Mouse (Mus musculus) heart, embryonic 12.5 days (tissue): ENCODE measurements around the gene 2510009E07Rik. TPM values are rescaled to one million over a fixed set of nuclear protein-coding genes. Genes with fewer than 3 reads are reported as not detected.

Experiments used
- ATAC-seq: fragments of 200-750 bp; cut with Nextera tagmentation; 2 replicates; pipeline ENCODE4 v1.8.0; 2017; ENCODE audit warnings: moderate TSS enrichment, moderate library complexity; ENCODE audit not compliant: insufficient number of reproducible peaks, low FRiP score
- H3K27ac ChIP-seq: fragments of 300-500 bp; sonication (generic); 2 replicates; pipeline ENCODE4 v1.5.1; 2016; ENCODE audit warnings: mild to moderate bottlenecking, moderate library complexity; ENCODE audit not compliant: poor library complexity, severe bottlenecking
- H3K27me3 ChIP-seq: fragments of 300-500 bp; sonication (generic); replicated peaks from 2 replicates; pipeline ENCODE4 v1.6.1; 2016; ENCODE audit warnings: mild to moderate bottlenecking, moderate library complexity
- H3K36me3 ChIP-seq: fragments of 300-500 bp; sonication (generic); 2 replicates; pipeline ENCODE4 v1.6.1; 2016; ENCODE audit warnings: mild to moderate bottlenecking, moderate library complexity
- H3K4me1 ChIP-seq: fragments of 300-500 bp; sonication (generic); replicated peaks from 2 replicates; pipeline ENCODE4 v1.6.1; 2016; ENCODE audit warnings: mild to moderate bottlenecking
- H3K4me2 ChIP-seq: fragments of 300-500 bp; sonication (generic); 2 replicates; pipeline ENCODE4 v1.6.1; 2016; ENCODE audit warnings: mild to moderate bottlenecking, moderate library complexity
- H3K4me3 ChIP-seq: fragments of 300-500 bp; sonication (generic); 2 replicates; pipeline ENCODE4 v1.5.1; 2016; ENCODE audit warnings: mild to moderate bottlenecking
- H3K9ac ChIP-seq: fragments of 300-500 bp; sonication (generic); 2 replicates; pipeline ENCODE4 v1.6.1; 2016; ENCODE audit warnings: mild to moderate bottlenecking, moderate library complexity
- H3K9me3 ChIP-seq: fragments of 300-500 bp; sonication (generic); replicated peaks from 2 replicates; pipeline ENCODE4 v1.6.1; 2016; ENCODE audit warnings: mild to moderate bottlenecking, moderate library complexity
- WGBS: fragments of 180-500 bp; shearing (Covaris S2); methylation state at CpG from one replicate; pipeline ENCODE4 v1.1.7; 2016; 5-methylcytosine and 5-hydroxymethylcytosine counted together
- polyA plus RNA-seq: library from polyadenylated mRNA; unstranded; fragments of >200 nt; fragmentation: Nextera tagmentation; extraction: Ambion mirVana; gene quantifications from 2 replicates; pipeline ENCODE4 v1.2.1, GENCODE M21; 2016

2510009E07Rik gene
- polyA plus RNA-seq, 1 experiment from 2014 or later, result 26.7 TPM

DNA sequence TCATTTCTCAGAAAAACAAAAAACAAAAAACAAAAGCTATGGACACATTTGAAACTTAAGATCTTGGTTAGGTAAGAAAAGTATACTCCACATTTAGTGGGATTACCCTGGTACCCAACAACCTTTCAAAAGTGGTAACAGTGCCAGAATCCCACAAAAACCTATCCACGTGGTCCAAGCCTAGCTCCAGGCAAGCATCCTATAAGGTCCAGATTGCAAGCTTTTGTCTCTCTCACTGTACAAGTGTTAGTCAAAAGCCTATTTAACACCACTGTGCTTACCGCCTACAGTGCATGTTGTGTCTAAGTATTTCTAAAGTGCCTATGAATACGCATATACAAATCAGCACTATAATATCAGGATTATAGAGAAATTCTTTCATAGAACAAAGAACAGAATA lies 44.2 kb downstream of the 2510009E07Rik start:
- no peak overlapping the region for H3K4me2 ChIP-seq
- peaks cover 30% of the 10 kb centered on the region for H3K36me3 ChIP-seq
- H3K27ac ChIP-seq, result no peak overlapping the region
- 90% methylated on average over 3 of the region's 3 CpGs for WGBS
- peaks cover 26% of the 10 kb centered on the region for H3K4me1 ChIP-seq
- ATAC-seq, result no peak
- H3K9ac ChIP-seq, result no peak overlapping the region
- no peak overlapping the region for H3K4me3 ChIP-seq
- no peaks in the 10 kb centered on the region for H3K27me3 ChIP-seq
- H3K9me3 ChIP-seq, result no peaks in the 10 kb centered on the region

DNA sequence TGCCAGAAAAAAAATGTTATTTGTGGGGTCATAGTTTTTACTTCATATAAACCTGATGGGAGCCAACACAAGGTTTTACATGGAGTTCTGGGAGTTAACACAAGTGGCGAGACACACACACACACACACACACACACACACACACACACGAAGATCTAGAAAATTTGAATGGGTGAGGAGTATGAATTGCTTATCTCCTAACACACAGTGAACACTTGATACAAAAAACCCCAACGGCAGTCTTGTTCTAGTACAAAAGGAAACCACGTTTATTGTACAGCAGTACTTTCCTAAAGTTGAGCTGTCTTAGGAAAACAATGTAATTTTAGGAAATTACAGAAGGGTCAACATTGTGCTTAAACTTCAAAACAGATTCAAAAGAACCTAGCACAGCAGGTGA lies 45.7 kb downstream of the 2510009E07Rik start:
- H3K9ac ChIP-seq, result no peak overlapping the region
- no peak for ATAC-seq
- peaks cover 33% of the 10 kb centered on the region for H3K36me3 ChIP-seq
- no peaks in the 10 kb centered on the region for H3K9me3 ChIP-seq
- no peak overlapping the region for H3K4me2 ChIP-seq
- H3K27ac ChIP-seq, result no peak overlapping the region
- peaks cover 33% of the 10 kb centered on the region for H3K4me1 ChIP-seq
- H3K4me3 ChIP-seq, result no peak overlapping the region
- 63% methylated on average over 4 of the region's 4 CpGs for WGBS
- H3K27me3 ChIP-seq, result no peaks in the 10 kb centered on the region

DNA sequence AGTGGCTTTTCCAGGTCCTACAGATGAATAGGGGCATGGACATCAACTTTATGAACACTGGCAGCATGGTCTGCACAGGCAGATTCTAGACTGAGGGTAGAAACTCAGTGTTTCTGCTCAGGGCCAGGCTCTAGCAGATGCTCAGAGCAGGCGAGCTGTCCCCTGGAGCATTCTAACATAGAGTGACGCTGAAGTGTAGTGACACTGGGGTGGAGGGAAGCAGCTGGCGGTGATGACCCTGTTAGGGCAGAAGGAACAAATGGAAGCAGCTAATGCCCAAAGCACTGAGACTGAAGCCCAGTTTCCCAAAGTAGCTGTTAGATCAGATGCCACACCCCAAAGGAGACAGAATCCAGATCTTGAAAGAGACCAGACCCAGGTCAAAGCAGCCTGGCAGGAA lies 48.0 kb downstream of the 2510009E07Rik start:
- Histone ChIP-seq H3K9ac (no peak overlapping the region), H3K4me2 (no peak overlapping the region), H3K27me3 (no peaks in the 10 kb centered on the region), H3K9me3 (peaks cover 9% of the 10 kb centered on the region), H3K36me3 (peaks cover 31% of the 10 kb centered on the region), H3K4me3 (no peak overlapping the region), H3K27ac (no peak overlapping the region), H3K4me1 (peaks cover 50% of the 10 kb centered on the region)
- WGBS, result 66% methylated on average over 3 of the region's 3 CpGs
- ATAC-seq, result no peak

DNA sequence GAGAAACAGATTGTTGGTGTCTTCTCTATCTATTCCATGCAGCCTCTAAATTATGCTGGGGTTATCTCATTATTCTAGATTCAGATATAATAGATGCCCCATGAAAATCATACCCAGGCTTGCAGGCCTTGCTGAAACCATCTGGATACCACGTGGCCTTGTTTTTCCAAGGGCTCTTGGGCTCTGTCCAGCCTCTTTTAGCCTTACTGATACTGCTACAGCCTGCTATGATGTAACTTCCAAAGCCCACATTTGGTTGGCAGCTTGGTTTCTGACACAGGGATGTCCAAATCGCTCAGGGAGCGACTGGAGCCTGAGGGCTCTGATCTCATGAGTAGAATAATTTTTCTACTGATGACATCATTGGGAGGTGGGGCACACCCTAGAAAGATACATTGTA lies 48.5 kb downstream of the 2510009E07Rik start:
- Histone ChIP-seq H3K27me3 (no peaks in the 10 kb centered on the region), H3K9ac (no peak overlapping the region), H3K4me3 (no peak overlapping the region), H3K36me3 (peaks cover 26% of the 10 kb centered on the region), H3K4me2 (no peak overlapping the region), H3K4me1 (peaks cover 56% of the 10 kb centered on the region), H3K27ac (no peak overlapping the region), H3K9me3 (peaks cover 9% of the 10 kb centered on the region)
- ATAC-seq, result no peak
- 66% methylated on average over 3 of the region's 3 CpGs for WGBS

DNA sequence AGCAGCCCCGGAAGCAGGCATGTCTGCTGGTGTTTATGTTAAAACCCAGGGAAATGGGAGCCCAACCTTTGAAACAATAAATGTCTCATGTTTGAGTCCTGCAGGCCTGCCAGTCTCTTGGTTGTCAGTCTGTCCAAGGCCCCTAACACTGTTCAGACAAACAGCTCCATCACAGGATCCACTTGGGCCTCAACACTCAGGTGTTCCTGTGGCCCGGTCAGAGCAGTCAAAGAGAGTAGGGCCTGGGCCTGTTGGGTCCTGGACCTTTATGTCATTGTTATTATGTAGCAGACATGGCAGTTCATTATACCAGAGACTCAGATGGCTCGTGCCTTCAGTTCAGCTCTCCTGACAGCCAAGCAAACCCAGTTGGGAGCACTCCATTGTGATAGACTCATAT lies 49.9 kb downstream of the 2510009E07Rik start:
- Histone ChIP-seq H3K27me3 (no peaks in the 10 kb centered on the region), H3K27ac (no peak overlapping the region), H3K36me3 (peaks cover 25% of the 10 kb centered on the region), H3K4me2 (0 out of 2 replicates have a peak overlapping the region, but pooled peaks have one; percentile 17), H3K4me1 (peaks cover 59% of the 10 kb centered on the region), H3K9ac (no peak overlapping the region), H3K9me3 (peaks cover 9% of the 10 kb centered on the region), H3K4me3 (no peak overlapping the region)
- 78% methylated on average over 3 of the region's 3 CpGs for WGBS
- ATAC-seq, result no peak

DNA sequence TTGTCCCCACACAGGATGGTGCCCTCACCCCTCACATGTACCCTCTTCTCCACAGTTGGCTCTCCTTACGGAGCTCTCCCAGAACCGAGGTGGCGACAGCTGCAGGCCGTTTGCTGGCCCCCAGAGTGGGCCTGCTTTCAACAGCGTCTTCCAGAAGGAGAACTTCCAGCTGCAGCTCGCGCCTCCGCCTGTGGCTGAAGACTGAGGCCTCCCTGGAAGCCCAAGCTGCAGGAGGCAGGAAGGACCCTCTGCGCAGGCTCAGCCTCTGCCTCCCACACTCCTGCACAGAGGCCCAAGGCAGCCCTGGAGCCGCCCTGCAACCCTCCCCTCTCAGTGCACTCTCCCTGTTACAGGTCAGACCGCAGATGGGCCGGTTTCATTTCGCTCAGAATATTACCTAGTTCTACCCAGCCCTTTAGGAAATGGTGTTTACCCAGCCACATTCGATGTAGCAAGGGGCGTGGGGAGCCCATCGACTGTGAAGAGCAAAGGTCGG lies 50.4 kb downstream of the 2510009E07Rik start:
- 34% methylated on average over 17 of the region's 17 CpGs for WGBS
- no peaks in the 10 kb centered on the region for H3K27me3 ChIP-seq
- no peak overlapping the region for H3K9ac ChIP-seq
- H3K27ac ChIP-seq, result no peak overlapping the region
- peaks cover 59% of the 10 kb centered on the region for H3K4me1 ChIP-seq
- no peak overlapping the region for H3K4me3 ChIP-seq
- peak; percentile 52; the same call in 1 of the 2 replicates for ATAC-seq
- H3K9me3 ChIP-seq, result peaks cover 9% of the 10 kb centered on the region
- peaks cover 25% of the 10 kb centered on the region for H3K36me3 ChIP-seq
- peak overlapping the region; percentile 17 for H3K4me2 ChIP-seq

DNA sequence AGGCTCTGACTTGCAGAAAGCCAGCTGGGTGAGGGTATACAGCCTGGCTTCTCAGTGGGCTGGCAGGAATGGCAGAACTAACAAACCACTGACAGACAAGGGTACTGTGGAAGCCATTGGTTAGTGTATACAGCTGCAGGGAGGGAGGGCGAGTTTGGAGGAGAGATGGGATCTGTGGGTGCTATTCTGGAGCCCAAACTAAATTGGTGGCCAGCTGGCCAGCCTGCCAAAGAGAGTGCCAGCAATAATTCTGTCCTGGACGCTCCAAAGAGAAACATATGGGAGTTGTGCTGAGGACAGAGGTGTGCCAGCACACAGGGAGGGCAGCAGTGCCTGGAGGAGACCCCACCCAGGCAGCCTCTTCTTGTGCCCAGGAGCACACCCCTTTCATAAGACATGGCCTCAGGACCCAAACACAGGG lies 50.8 kb downstream of the 2510009E07Rik start:
- WGBS, result 83% methylated on average over 2 of the region's 2 CpGs
- ATAC-seq, result no peak
- Histone ChIP-seq H3K36me3 (peaks cover 25% of the 10 kb centered on the region), H3K9ac (no peak overlapping the region), H3K4me2 (peak overlapping the region; percentile 17), H3K27ac (no peak overlapping the region), H3K4me3 (no peak overlapping the region), H3K9me3 (peaks cover 9% of the 10 kb centered on the region), H3K27me3 (no peaks in the 10 kb centered on the region), H3K4me1 (peaks cover 59% of the 10 kb centered on the region)

DNA sequence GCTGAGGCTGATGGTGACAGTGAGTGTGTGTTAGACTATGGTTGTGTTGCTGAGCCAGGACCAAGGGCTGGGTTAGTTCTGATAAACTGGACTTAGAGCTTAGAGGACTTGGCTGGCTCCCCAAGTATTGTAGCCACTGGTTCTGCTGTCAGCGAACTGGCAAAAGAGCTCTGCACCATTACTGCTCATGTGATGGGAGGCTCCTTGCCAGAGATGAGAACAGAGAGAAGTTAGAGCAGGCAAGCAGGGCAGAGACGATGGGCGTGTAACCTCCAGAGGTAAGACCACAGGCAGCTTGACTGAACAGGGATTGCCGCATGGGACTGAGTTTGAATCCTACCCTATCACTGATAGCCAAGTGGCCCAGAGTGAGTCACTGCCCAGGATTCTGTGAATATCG lies 51.6 kb downstream of the 2510009E07Rik start:
- 93% methylated on average over 5 of the region's 5 CpGs for WGBS
- Histone ChIP-seq H3K9me3 (peaks cover 9% of the 10 kb centered on the region), H3K27ac (no peak overlapping the region), H3K4me1 (peaks cover 59% of the 10 kb centered on the region), H3K9ac (no peak overlapping the region), H3K4me3 (no peak overlapping the region), H3K36me3 (peaks cover 21% of the 10 kb centered on the region), H3K4me2 (no peak overlapping the region), H3K27me3 (no peaks in the 10 kb centered on the region)
- ATAC-seq, result no peak

DNA sequence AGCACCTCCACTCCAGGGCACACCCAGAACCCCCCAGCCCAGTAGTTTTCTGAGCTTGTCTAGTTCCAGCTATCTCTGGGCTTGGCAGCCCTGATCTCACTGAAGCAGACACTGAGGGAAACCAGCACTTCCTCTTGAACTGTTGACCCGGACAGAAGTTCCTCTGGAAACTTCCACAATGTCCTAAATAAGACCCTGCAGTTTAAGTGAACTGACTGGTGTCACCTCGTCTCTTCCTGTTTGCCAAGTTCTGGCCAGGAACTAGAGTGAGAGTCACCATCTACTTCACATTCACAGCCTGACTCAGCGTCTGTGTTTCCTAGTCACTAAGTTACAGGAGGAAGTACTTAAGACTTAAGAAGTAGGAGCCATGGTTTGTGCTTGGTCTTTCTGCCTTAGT lies 52.5 kb downstream of the 2510009E07Rik start:
- Histone ChIP-seq H3K27ac (0 out of 2 replicates have a peak overlapping the region, but pooled peaks have one; percentile 7), H3K4me3 (no peak overlapping the region), H3K4me1 (peaks cover 64% of the 10 kb centered on the region), H3K9me3 (peaks cover 9% of the 10 kb centered on the region), H3K36me3 (peaks cover 17% of the 10 kb centered on the region), H3K27me3 (no peaks in the 10 kb centered on the region), H3K9ac (no peak overlapping the region), H3K4me2 (no peak overlapping the region)
- ATAC-seq, result peak; percentile 65
- 36% methylated on average over 3 of the region's 3 CpGs for WGBS

DNA sequence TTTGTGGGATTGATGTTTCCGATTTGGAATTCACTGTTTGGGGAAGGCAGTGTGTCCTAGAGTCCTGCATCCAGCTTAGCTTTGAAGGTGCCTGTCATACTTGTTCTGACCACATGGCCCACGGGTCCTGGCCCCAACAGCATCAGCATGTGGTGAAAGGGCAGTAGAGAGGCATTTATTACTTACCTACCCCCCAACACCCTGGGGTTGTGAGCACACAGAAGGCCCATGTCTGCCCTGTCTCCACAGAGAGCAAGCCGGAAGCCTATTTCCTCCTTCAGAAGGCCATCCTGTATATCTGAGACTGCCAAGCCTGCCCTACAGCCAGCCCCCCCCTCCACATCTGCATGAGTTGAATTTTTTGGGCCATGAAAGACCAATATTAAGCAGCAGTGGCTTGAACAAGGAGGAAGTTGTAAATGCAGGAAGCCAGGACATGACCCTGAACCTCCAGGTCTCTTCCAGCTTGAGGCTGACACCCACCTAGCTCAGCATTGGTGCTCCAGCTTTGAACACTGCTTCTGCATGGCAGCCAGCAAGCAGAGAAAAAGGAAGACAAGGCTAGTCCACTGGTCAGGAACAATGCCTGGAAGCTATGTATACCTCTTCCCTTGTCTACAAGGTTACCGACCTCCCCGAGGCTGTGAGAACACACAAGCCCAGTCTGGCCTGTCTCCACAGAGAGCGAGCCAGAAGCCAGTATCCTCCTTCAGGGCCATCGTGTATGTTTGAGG lies 53.5 kb downstream of the 2510009E07Rik start:
- Histone ChIP-seq H3K9ac (no peak overlapping the region), H3K4me1 (peaks cover 64% of the 10 kb centered on the region), H3K27me3 (no peaks in the 10 kb centered on the region), H3K36me3 (peaks cover 17% of the 10 kb centered on the region), H3K4me3 (no peak overlapping the region), H3K27ac (0 out of 2 replicates have a peak overlapping the region, but pooled peaks have one; percentile 2), H3K9me3 (peaks cover 9% of the 10 kb centered on the region), H3K4me2 (no peak overlapping the region)
- no peak for ATAC-seq
- WGBS, result 65% methylated on average over 7 of the region's 7 CpGs

DNA sequence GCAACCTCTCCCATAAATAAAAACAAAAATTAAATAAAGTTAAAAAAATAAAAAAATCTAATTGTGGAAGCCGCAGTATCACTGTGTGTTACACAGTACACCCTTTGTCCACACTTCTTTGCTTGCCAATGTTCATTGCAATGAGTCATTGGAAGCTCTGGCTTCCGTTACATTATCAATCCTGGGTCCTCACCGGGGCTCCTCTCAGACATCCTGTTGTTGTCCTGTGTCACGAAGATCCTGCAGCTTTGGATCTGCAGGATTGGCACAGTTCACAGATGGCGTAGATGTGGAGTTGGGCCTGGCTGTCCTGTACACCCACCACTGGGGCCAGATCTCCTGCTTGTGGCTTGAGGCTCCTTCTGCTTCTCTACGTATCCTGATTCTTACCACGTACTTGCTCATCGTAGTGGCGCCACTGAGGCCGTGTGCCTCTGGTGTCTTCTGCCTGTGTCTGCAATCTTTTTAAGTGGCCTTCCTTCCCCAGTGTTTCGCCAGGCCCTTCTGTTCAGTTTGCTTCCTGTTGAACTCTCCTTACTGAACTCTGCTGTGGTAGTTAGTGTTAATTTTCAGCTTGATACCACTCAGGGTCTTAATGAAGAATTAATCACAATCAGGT lies 57.2 kb downstream of the 2510009E07Rik start:
- Histone ChIP-seq H3K4me3 (no peak overlapping the region), H3K4me2 (no peak overlapping the region), H3K9me3 (no peaks in the 10 kb centered on the region), H3K9ac (no peak overlapping the region), H3K36me3 (peaks cover under 1% of the 10 kb centered on the region; the same call in 1 of the 2 replicates), H3K27me3 (no peaks in the 10 kb centered on the region), H3K27ac (0 out of 2 replicates have a peak overlapping the region, but pooled peaks have one; percentile 1), H3K4me1 (peaks cover 39% of the 10 kb centered on the region)
- no peak for ATAC-seq
- 72% methylated on average over 11 of the region's 11 CpGs for WGBS
